Comparison of ENCODE assay signal across 8 mouse cellular contexts in the genomic region with DNA sequence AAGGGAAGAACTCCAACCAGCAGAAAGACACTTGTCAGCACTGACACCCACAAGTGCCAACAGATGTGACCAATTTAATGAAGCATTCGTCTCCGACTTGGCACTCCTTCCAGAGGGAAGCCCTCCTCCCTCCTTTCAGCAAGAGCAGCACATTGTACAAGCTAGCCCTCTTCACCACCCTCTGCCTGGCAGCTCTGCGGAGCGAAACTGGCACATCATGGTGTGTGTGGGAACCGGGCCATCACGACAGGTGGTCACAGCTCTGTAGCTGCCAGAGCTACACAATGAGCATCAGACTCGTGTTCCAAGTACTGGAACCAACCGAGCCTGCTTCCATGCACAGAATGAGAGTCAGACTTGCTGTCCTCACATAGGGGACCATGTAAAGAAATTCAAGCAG. TPM values are rescaled to one million over a fixed set of nuclear protein-coding genes. Genes with fewer than 3 reads are reported as not detected.
DNase-seq lines count a peak whose midpoint lies in the region; ATAC-seq lines count a peak whose summit lies in the region.
"Had no signal": no experiment of that assay in that cellular context is flagged by ENCODE, and none has a peak within 500 bp of the region (broad histone marks: within the 10 kb centered on the region; RNA-seq: fewer than 3 reads in every experiment).

No protein-coding gene starts in this region.

- no peak overlapping the region for H3K9ac ChIP-seq in hindbrain, embryonic 14.5 days
- no peak overlapping the region for H3K9ac ChIP-seq in midbrain, embryonic 15.5 days
- no peak overlapping the region for H3K9ac ChIP-seq in kidney, embryonic 14.5 days (ENCODE audit: low read depth, low read length)

- peaks cover 26% of the 10 kb centered on the region for H3K36me3 ChIP-seq in hindbrain, embryonic 14.5 days (replicated peaks; ENCODE audit: control insufficient read depth, insufficient read depth)
- H3K36me3 ChIP-seq in midbrain, embryonic 15.5 days (replicated peaks) = peaks cover under 1% of the 10 kb centered on the region; the same call in 1 of the 2 replicates
- peaks cover 21% of the 10 kb centered on the region; the same call in 1 of the 2 replicates for H3K36me3 ChIP-seq in kidney, embryonic 14.5 days (ENCODE audit: control insufficient read depth, insufficient read depth, low read length)

- H3K27me3 ChIP-seq in hindbrain, embryonic 14.5 days (ENCODE audit: control insufficient read depth, insufficient read depth, low read length) = no peaks in the 10 kb centered on the region
- H3K27me3 ChIP-seq in midbrain, embryonic 15.5 days (replicated peaks) = no peaks in the 10 kb centered on the region
- no peaks in the 10 kb centered on the region for H3K27me3 ChIP-seq in kidney, embryonic 14.5 days (ENCODE audit: control insufficient read depth, insufficient read depth, low read length)
- H3K27me3 ChIP-seq: megakaryocyte, embryonic 14.5 days had no signal

- DNase-seq in cerebellum, adult 9-11 months = peak; percentile 98
- peak; percentile 80 for DNase-seq in hindbrain, embryonic 14.5 days (ENCODE audit: low spot score)
- no peak for DNase-seq in urinary bladder, adult 2 months (ENCODE audit: low spot score)
- no peak for DNase-seq in thymus, postnatal 14 days

- H3K4me2 ChIP-seq in hindbrain, embryonic 14.5 days (replicated peaks) = no peak overlapping the region
- H3K4me2 ChIP-seq in midbrain, embryonic 15.5 days = no peak overlapping the region
- H3K4me2 ChIP-seq in kidney, embryonic 14.5 days (replicated peaks; ENCODE audit: low read depth, low read length) = no peak overlapping the region

- peak; percentile 95 for ATAC-seq in cerebellum, adult (ENCODE audit: insufficient number of reproducible peaks, low FRiP score, low TSS enrichment)
- ATAC-seq in hindbrain, embryonic 14.5 days (ENCODE audit: low FRiP score) = peak; percentile 96
- ATAC-seq in midbrain, embryonic 15.5 days (replicated peaks) = peak; percentile 91
- no peak for ATAC-seq in kidney, embryonic 14.5 days (ENCODE audit: low FRiP score, low TSS enrichment)

- 61% methylated on average over 8 of the region's 8 CpGs for WGBS in hindbrain, embryonic 14.5 days
- 65% methylated on average over 8 of the region's 8 CpGs for WGBS in midbrain, embryonic 15.5 days
- 89% methylated on average over 8 of the region's 8 CpGs for WGBS in kidney, embryonic 14.5 days

- H3K4me3 ChIP-seq in hindbrain, embryonic 14.5 days (replicated peaks; ENCODE audit: low read length) = no peak overlapping the region
- H3K4me3 ChIP-seq in midbrain, embryonic 15.5 days = no peak overlapping the region
- H3K4me3 ChIP-seq in kidney, embryonic 14.5 days (ENCODE audit: low read length) = no peak overlapping the region
- H3K4me3 ChIP-seq: megakaryocyte, embryonic 14.5 days had no signal

- H3K27ac ChIP-seq in hindbrain, embryonic 14.5 days = no peak overlapping the region
- H3K27ac ChIP-seq in midbrain, embryonic 15.5 days = no peak overlapping the region
- no peak overlapping the region for H3K27ac ChIP-seq in kidney, embryonic 14.5 days (ENCODE audit: low read depth, low read length)

- no peaks in the 10 kb centered on the region for H3K9me3 ChIP-seq in hindbrain, embryonic 14.5 days (ENCODE audit: control insufficient read depth, low read length)
- H3K9me3 ChIP-seq in midbrain, embryonic 15.5 days = no peaks in the 10 kb centered on the region
- no peaks in the 10 kb centered on the region for H3K9me3 ChIP-seq in kidney, embryonic 14.5 days (ENCODE audit: control insufficient read depth, low read length)
- H3K9me3 ChIP-seq: megakaryocyte, embryonic 14.5 days had no signal

- H3K4me1 ChIP-seq in hindbrain, embryonic 14.5 days (replicated peaks; ENCODE audit: control insufficient read depth, insufficient read depth, low read length) = no peaks in the 10 kb centered on the region
- no peaks in the 10 kb centered on the region for H3K4me1 ChIP-seq in midbrain, embryonic 15.5 days
- H3K4me1 ChIP-seq in kidney, embryonic 14.5 days (ENCODE audit: control insufficient read depth, insufficient read depth, low read length) = no peaks in the 10 kb centered on the region
- H3K4me1 ChIP-seq: megakaryocyte, embryonic 14.5 days had no signal

RNA-seq across cellular contexts. Expression of gene Tmtc4, which starts 25.9 kb away (rescaled TPM):
- polyA plus RNA-seq in hindbrain, embryonic 14.5 days (2014; fragmentation: Nextera tagmentation; extraction: Ambion mirVana) = 66.5 and 69.0 TPM in 2 replicates
- 45.8 and 50.4 TPM in 2 replicates for polyA plus RNA-seq in midbrain, embryonic 15.5 days (2015; fragmentation: Nextera tagmentation; extraction: Ambion mirVana)
- polyA plus RNA-seq in urinary bladder, adult 2 months (2012; rRNA removed) = 13.8 and 14.0 TPM in 2 replicates
- polyA plus RNA-seq in kidney, embryonic 14.5 days (2014; fragmentation: Nextera tagmentation; extraction: Ambion mirVana) = 37.6 and 50.7 TPM in 2 replicates

RNA-seq across cellular contexts. Expression of gene Ggact, which starts 44.4 kb away (rescaled TPM):
- polyA plus RNA-seq in hindbrain, embryonic 14.5 days (2014; fragmentation: Nextera tagmentation; extraction: Ambion mirVana) = 8.6 and 10.6 TPM in 2 replicates
- polyA plus RNA-seq in midbrain, embryonic 15.5 days (2015; fragmentation: Nextera tagmentation; extraction: Ambion mirVana) = 10.3 TPM in 2 replicates
- 42.3 and 43.4 TPM in 2 replicates for polyA plus RNA-seq in urinary bladder, adult 2 months (2012; rRNA removed)
- 14.2 and 16.4 TPM in 2 replicates for polyA plus RNA-seq in kidney, embryonic 14.5 days (2014; fragmentation: Nextera tagmentation; extraction: Ambion mirVana)

Comparison
In these comparisons a context has a peak if more than half of its experiments do, and no peak if none do; other contexts are left out.
1. DNase-seq: peak in cerebellum, adult 9-11 months (single experiment) and hindbrain, embryonic 14.5 days (single experiment); none in urinary bladder, adult 2 months (single experiment) and thymus, postnatal 14 days (single experiment).